Mouse (Mus musculus): Measurements from ENCODE around the gene Gm4141. TPM values are rescaled to one million over a fixed set of nuclear protein-coding genes. Genes with fewer than 3 reads are reported as not detected.

Gm4141 gene
- not detected for polyA plus RNA-seq (2017; shearing (Covaris generic))

GRCm38 (mm10) chr7:20576141-20576540 lies at the start of gene Gm4141:
Gene Gm4141, minus strand, starts transcription at chr7:20576241.

DNA sequence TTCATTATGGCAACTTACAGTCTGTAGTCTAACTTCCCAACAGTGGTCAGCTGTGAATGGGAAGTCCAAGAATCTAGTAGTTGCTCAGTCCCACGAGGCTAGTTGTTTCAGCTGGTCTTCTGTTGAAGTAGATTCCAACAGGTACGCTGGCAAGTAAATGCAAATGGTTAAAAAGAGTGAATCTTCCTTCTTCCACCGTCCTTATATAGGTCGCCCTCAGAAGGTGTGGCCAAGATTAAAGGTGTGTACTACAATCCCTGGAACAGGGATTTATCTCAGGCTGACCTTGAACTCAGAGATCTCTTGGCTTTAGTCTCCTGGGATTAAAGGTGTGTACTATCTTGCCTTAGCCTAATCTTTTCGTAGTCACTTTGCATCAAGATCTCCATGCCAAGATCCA lies 22.9 kb upstream of the Gm4141 start, which contains the start of gene Gm4513:
TSS of gene Gm4513 (minus strand) at position 101 of the 400 bp plus-strand sequence.

DNA sequence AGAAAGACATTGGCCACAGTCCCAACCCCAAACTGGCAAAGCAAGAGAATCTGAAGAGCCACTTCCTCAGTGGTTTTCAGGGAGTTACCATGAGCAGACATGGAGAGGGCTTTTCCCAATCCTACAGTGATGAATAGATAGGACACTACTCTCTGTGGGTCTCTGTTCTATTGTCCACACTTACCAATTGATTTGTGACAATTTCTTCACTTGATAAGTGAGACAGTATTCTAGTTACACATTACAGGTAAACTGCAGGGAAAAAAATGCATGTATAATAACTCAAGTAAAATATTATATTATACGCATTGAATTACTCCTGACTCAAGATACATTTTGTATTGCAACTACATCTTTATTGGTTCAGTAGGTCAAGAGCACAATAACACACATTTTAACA lies 30.4 kb downstream of the Gm4141 start, which contains the start of gene Gm5726:
TSS of gene Gm5726 (minus strand) at position 101 of the 400 bp plus-strand sequence.

GRCm38 (mm10) chr7:20533537-20533936 lies 42.5 kb downstream of the Gm4141 start, which contains the start of gene Vmn1r104:
Gene Vmn1r104, plus strand, starts transcription at chr7:20533837.

Other genes with a start within 250 kb of the Gm4141 start
- gene Gm4133, start 242.2 kb downstream of the Gm4141 start, polyA plus RNA-seq (2017; shearing (Covaris generic)), result not detected
- not detected for gene Gm5728, start 200.8 kb downstream of the Gm4141 start, polyA plus RNA-seq (2017; shearing (Covaris generic))
- gene Vmn1r100, start 158.3 kb downstream of the Gm4141 start, polyA plus RNA-seq (2017; shearing (Covaris generic)), result not detected
- not detected for gene Vmn1r101, start 133.6 kb downstream of the Gm4141 start, polyA plus RNA-seq (2017; shearing (Covaris generic))
- gene Gm10670, start 101.3 kb downstream of the Gm4141 start, polyA plus RNA-seq (2017; shearing (Covaris generic)), result 0.65 TPM
- gene Vmn1r103, start 65.7 kb downstream of the Gm4141 start, polyA plus RNA-seq (2017; shearing (Covaris generic)), result not detected
- gene Vmn1r104, start 42.4 kb downstream of the Gm4141 start, polyA plus RNA-seq (2017; shearing (Covaris generic)), result not detected
- gene Gm5726, start 30.5 kb downstream of the Gm4141 start, polyA plus RNA-seq (2017; shearing (Covaris generic)), result not detected
- not detected for gene Gm4513, start 22.8 kb upstream of the Gm4141 start, polyA plus RNA-seq (2017; shearing (Covaris generic))
- 0.67 TPM for gene Vmn1r107, start 92.7 kb upstream of the Gm4141 start, polyA plus RNA-seq (2017; shearing (Covaris generic))
- not detected for gene Vmn1r111, start 127.0 kb upstream of the Gm4141 start, polyA plus RNA-seq (2017; shearing (Covaris generic))
- gene Gm10668, start 154.4 kb upstream of the Gm4141 start, polyA plus RNA-seq (2017; shearing (Covaris generic)), result not detected
- not detected for gene Vmn1r112, start 194.9 kb upstream of the Gm4141 start, polyA plus RNA-seq (2017; shearing (Covaris generic))
- not detected for gene Vmn1r113, start 211.0 kb upstream of the Gm4141 start, polyA plus RNA-seq (2017; shearing (Covaris generic))
- gene Vmn1r114, start 235.9 kb upstream of the Gm4141 start, polyA plus RNA-seq (2017; shearing (Covaris generic)), result not detected